8 mouse cellular contexts compared by ENCODE assay signal in the genomic region with DNA sequence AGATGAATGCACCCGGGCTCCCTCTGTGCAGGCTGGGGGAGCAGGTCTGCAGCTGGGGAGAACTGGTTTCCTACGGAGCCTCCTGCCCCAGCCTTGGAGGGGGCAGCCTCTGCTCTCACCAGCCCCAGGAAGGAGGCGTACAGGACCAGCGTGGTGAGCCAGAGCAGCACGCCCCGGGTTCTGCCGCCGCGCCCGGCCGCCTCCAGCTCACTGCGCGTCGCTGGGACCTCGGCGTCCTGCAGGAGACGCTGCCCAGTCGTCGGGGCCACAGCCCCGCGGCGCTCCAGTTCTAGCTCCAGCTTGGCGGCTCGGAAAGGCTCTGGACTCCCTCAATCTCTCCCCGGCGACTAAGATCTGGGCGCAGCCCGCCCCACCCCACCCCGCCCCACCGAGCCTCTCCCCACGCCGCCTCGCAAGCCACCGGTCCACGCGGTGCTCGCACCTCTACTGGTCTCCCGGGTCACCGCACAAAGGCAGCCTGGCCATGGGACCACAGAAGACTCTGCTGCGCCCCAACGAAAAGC. TPM values are rescaled to one million over a fixed set of nuclear protein-coding genes. Genes with fewer than 3 reads are reported as not detected.
DNase-seq lines count a peak whose midpoint lies in the region; ATAC-seq and TF ChIP-seq lines count a peak whose summit lies in the region.

Gene Mfsd4b2, minus strand, starts transcription at position 308 of the 524 bp plus-strand sequence.

- WGBS in lung, embryonic 14.5 days = 1% methylated on average over 41 of the region's 41 CpGs

- peak within 1 kb of the TSS; percentile 40 for H3K4me3 ChIP-seq in lung, embryonic 14.5 days (ENCODE audit: low read depth, low read length)

- peak; percentile 72 for DNase-seq in lung, embryonic 14.5 days
- DNase-seq in lung, adult 18-20 months = no peak
- DNase-seq in embryo, embryonic 11 days = peak; percentile 75
- DNase-seq in heart, postnatal 14 days = peak; percentile 22 to 26
- peak; percentile 31 for DNase-seq in liver
- DNase-seq in ovary, postnatal 10 days (ENCODE audit: low spot score) = peak; percentile 1
- no peak for DNase-seq in frontal cortex, postnatal 36 days (ENCODE audit: low spot score in 2 of 2)
- DNase-seq in spleen, postnatal 4 days (ENCODE audit: low spot score in 2 of 2) = no peak

- H3K27me3 ChIP-seq in lung, embryonic 14.5 days (ENCODE audit: insufficient read depth, low read length) = peaks cover 10% of the 10 kb centered on the region; the same call in 1 of the 2 replicates

- intact Hi-C loops in heart, postnatal 14 days (cut with DNase I) = no loop called here

- H3K4me2 ChIP-seq in lung, embryonic 14.5 days = peak within 1 kb of the TSS; percentile 85

- H3K4me1 ChIP-seq in lung, embryonic 14.5 days (ENCODE audit: insufficient read depth) = no peaks in the 10 kb centered on the region

- H3K9me3 ChIP-seq in lung, embryonic 14.5 days (ENCODE audit: low read depth, low read length) = no peaks in the 10 kb centered on the region

- 0 out of 2 replicates have a peak, but pooled peaks have one; percentile 4 for TF ChIP-seq CTCF in lung, embryonic 14.5 days (IDR thresholded peaks at IDR 0.05; ENCODE audit: low read depth)

- H3K9ac ChIP-seq in lung, embryonic 14.5 days = peak within 1 kb of the TSS; percentile 48

- ATAC-seq in lung, embryonic 14.5 days (ENCODE audit: insufficient read depth) = peak; percentile 63

- H3K27ac ChIP-seq in lung, embryonic 14.5 days (ENCODE audit: low read depth) = no peak within 1 kb of the TSS

- H3K36me3 ChIP-seq in lung, embryonic 14.5 days (ENCODE audit: insufficient read depth) = no peaks in the 10 kb centered on the region

RNA-seq across cellular contexts. Expression of gene Mfsd4b2, which starts in this region (rescaled TPM):
- not detected in 2 replicates for polyA plus RNA-seq in lung, embryonic 14.5 days (2014; fragmentation: Nextera tagmentation; extraction: Ambion mirVana)
- under 1 TPM; 0.10 to 0.12 TPM for total RNA-seq in heart, postnatal 14 days (2021)

Comparison
In these comparisons a context has a peak if more than half of its experiments do, and no peak if none do; other contexts are left out.
1. Peak in DNase-seq, ATAC-seq, H3K4me3 ChIP-seq, H3K9ac ChIP-seq and H3K4me2 ChIP-seq in lung, embryonic 14.5 days; RNA of the gene not detected or under 1 TPM.
2. Peak in DNase-seq in heart, postnatal 14 days; RNA of the gene not detected or under 1 TPM.
3. DNase-seq: peak in embryo, embryonic 11 days (single experiment), liver (single experiment) and ovary, postnatal 10 days (single experiment); none in lung, adult 18-20 months (0 of 2), frontal cortex, postnatal 36 days (0 of 2) and spleen, postnatal 4 days (0 of 2).